Mouse (Mus musculus): ENCODE results near the gene Thada. TPM values are rescaled to one million over a fixed set of nuclear protein-coding genes. Genes with fewer than 3 reads are reported as not detected.

Gene Thada
- polyA plus RNA-seq, 1 experiment from 2014 or later, result 1.6 TPM

DNA sequence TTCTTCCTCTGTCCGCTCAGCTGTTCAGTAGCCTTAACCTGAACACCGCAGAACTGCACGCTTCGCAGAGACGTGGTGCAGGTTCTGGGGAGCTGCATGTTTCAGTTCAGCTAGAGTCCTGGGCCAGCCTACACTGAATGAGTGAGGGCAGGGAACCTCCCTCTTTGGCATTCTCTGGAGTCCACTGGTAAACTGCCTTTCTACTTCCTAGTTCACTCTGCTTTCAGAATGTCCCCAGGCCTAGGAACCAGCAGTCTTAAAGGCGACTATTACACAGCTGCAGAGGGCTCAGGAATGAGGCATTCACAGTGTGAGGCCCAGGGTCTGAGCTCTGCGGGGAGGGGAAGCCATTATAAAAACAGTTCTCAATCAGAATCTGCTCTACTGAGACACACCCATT is 262.7 kb downstream of the Thada start:
- ATAC-seq (ENCODE audit: low FRiP score, low TSS enrichment) (peak; percentile 64), DNase-seq (ENCODE audit: low spot score) (no peak)
- Histone ChIP-seq H3K4me1 (replicated peaks; ENCODE audit: control insufficient read depth, insufficient read depth) (0 out of 2 replicates have a peak, but pooled peaks cover 3% of the 10 kb centered on the region), H3K27ac (replicated peaks) (peak overlapping the region; percentile 65), H3K4me3 (ENCODE audit: low read depth, low read length) (no peak overlapping the region), H3K36me3 (ENCODE audit: control insufficient read depth, insufficient read depth, low read length) (no peaks in the 10 kb centered on the region), H3K4me2 (replicated peaks; ENCODE audit: low read depth) (no peak overlapping the region), H3K27me3 (ENCODE audit: control insufficient read depth, insufficient read depth, low read length) (no peaks in the 10 kb centered on the region), H3K9ac (ENCODE audit: low read length) (no peak overlapping the region; the same call in 1 of the 2 replicates), H3K9me3 (ENCODE audit: control insufficient read depth, low read length) (no peaks in the 10 kb centered on the region)
- whole genome bisulfite sequencing, result 61% methylated on average over 7 of the region's 7 CpGs
- TF ChIP-seq EP300 (optimal IDR thresholded peaks at IDR 0.05) (no peak), CTCF (IDR thresholded peaks at IDR 0.05; ENCODE audit: low read depth) (no peak)

DNA sequence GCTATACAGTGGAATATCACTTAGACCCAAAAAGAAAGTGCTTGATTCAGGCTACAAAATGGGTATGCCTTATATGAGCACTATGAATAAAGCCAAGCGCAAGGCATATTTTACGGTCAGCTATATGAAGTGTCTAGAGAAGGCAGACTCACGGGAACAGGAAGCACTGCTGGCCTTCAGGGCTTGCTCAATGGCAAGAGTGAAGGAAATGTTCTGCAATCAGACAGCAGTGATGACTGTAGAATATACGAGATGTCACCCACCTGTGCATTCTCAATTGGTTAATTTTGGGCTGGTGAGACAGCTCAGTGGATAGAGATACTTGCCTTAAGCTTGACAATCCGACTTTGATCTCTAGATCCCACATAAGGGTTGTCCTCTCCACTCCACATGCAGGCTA is 264.8 kb downstream of the Thada start:
- no peak for ATAC-seq (ENCODE audit: low FRiP score, low TSS enrichment)

DNA sequence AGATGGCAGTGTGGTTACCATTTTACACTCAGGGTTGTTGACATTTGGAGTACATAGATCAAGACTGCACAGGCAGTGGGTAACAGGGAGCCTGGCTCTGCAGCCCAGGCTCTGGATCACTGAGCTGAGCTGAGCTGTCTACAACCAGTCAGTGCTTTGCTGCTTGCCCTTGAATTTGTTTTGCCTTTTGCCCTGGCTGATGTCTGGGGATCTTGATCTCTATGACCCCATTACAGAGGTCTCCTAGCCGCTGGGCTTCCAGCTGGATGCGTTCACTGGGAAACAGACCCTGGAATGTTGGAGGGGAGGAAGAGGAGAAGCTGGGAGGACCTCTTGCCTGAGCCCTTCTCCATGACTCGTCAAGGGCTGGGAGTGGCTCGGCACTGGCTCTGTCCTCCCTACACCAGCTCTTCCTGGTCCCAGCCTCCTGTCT is 268.1 kb downstream of the Thada start:
- 0 out of 2 replicates have a peak, but pooled peaks have one; percentile 24 for ATAC-seq (ENCODE audit: low FRiP score, low TSS enrichment)
- WGBS, result 47% methylated on average over 4 of the region's 4 CpGs

More for the DNA sequence above, 264.8 kb downstream of the Thada start:
- H3K4me1 ChIP-seq (replicated peaks; ENCODE audit: control insufficient read depth, insufficient read depth), result 0 out of 2 replicates have a peak, but pooled peaks cover 3% of the 10 kb centered on the region
- 89% methylated on average over 5 of the region's 5 CpGs for WGBS
- no peaks in the 10 kb centered on the region for H3K36me3 ChIP-seq (ENCODE audit: control insufficient read depth, insufficient read depth, low read length)
- H3K9me3 ChIP-seq (ENCODE audit: control insufficient read depth, low read length), result no peaks in the 10 kb centered on the region
- H3K27ac ChIP-seq (replicated peaks), result no peak overlapping the region
- H3K9ac ChIP-seq (ENCODE audit: low read length), result no peak overlapping the region
- TF ChIP-seq CTCF (IDR thresholded peaks at IDR 0.05; ENCODE audit: low read depth) (no peak), EP300 (optimal IDR thresholded peaks at IDR 0.05) (no peak)
- H3K4me2 ChIP-seq (replicated peaks; ENCODE audit: low read depth), result no peak overlapping the region
- DNase-seq (ENCODE audit: low spot score), result no peak
- H3K4me3 ChIP-seq (ENCODE audit: low read depth, low read length), result no peak overlapping the region
- no peaks in the 10 kb centered on the region for H3K27me3 ChIP-seq (ENCODE audit: control insufficient read depth, insufficient read depth, low read length)

DNA sequence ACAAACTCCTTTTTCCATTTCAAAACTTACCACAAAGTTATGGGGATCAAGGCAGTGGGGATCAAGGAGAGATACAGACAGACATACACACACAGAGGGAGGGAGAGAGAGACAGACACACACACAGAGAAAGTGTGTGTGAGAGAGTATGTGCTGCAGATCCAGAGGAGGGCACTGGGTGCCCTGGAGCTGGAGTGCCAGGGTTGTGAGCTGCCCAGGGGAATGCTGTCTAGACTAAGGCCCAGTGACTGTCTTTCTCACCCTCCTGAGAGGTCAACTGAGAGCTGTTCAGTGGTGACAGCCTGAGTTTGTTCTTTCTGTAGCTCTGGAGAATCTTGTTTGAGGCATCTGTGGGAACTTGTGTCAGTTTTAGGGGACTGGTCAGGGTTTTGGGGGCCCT is 269.7 kb downstream of the Thada start:
- Histone ChIP-seq H3K4me3 (ENCODE audit: low read depth, low read length) (no peak overlapping the region), H3K4me2 (replicated peaks; ENCODE audit: low read depth) (no peak overlapping the region), H3K27me3 (ENCODE audit: control insufficient read depth, insufficient read depth, low read length) (no peaks in the 10 kb centered on the region), H3K4me1 (replicated peaks; ENCODE audit: control insufficient read depth, insufficient read depth) (no peaks in the 10 kb centered on the region), H3K9ac (ENCODE audit: low read length) (no peak overlapping the region), H3K27ac (replicated peaks) (0 out of 2 replicates have a peak overlapping the region, but pooled peaks have one; percentile 9), H3K9me3 (ENCODE audit: control insufficient read depth, low read length) (no peaks in the 10 kb centered on the region), H3K36me3 (ENCODE audit: control insufficient read depth, insufficient read depth, low read length) (peaks cover 6% of the 10 kb centered on the region; the same call in 1 of the 2 replicates)
- TF ChIP-seq EP300 (optimal IDR thresholded peaks at IDR 0.05) (no peak), CTCF (IDR thresholded peaks at IDR 0.05; ENCODE audit: low read depth) (no peak)
- DNase-seq (ENCODE audit: low spot score) (no peak), ATAC-seq (ENCODE audit: low FRiP score, low TSS enrichment) (no peak)

More for the DNA sequence above, 268.1 kb downstream of the Thada start:
- no peak overlapping the region for H3K4me3 ChIP-seq (ENCODE audit: low read depth, low read length)
- H3K27ac ChIP-seq (replicated peaks), result no peak overlapping the region
- no peak for DNase-seq (ENCODE audit: low spot score)
- peaks cover 3% of the 10 kb centered on the region; the same call in 1 of the 2 replicates for H3K36me3 ChIP-seq (ENCODE audit: control insufficient read depth, insufficient read depth, low read length)
- TF ChIP-seq EP300 (optimal IDR thresholded peaks at IDR 0.05) (no peak), CTCF (IDR thresholded peaks at IDR 0.05; ENCODE audit: low read depth) (peak; percentile 28)
- H3K27me3 ChIP-seq (ENCODE audit: control insufficient read depth, insufficient read depth, low read length), result no peaks in the 10 kb centered on the region
- no peak overlapping the region for H3K9ac ChIP-seq (ENCODE audit: low read length)
- no peaks in the 10 kb centered on the region for H3K9me3 ChIP-seq (ENCODE audit: control insufficient read depth, low read length)
- H3K4me2 ChIP-seq (replicated peaks; ENCODE audit: low read depth), result no peak overlapping the region
- no peaks in the 10 kb centered on the region for H3K4me1 ChIP-seq (replicated peaks; ENCODE audit: control insufficient read depth, insufficient read depth)

DNA sequence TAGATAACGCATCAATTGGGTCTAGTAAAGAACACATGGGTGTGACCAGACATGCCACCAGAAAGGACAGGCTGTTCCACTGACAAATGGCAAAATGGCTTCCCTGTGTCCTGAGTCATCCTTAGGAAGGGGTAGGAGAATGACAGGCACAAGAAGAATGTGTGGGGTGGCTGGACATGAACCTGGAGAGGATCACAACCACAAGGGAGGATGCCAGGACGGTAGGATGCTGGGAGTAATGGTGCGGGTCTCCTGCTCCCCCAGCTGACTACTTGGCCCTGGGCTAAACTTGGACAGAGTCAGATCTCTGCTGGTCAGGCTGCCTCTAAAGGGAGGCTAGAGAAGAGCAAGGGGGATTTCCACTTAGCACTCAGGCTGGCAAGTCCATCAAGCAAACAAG is 270.2 kb downstream of the Thada start:
- H3K36me3 ChIP-seq (ENCODE audit: control insufficient read depth, insufficient read depth, low read length), result peaks cover 6% of the 10 kb centered on the region; the same call in 1 of the 2 replicates
- H3K9ac ChIP-seq (ENCODE audit: low read length), result no peak overlapping the region
- no peaks in the 10 kb centered on the region for H3K27me3 ChIP-seq (ENCODE audit: control insufficient read depth, insufficient read depth, low read length)
- no peak for TF ChIP-seq CTCF (IDR thresholded peaks at IDR 0.05; ENCODE audit: low read depth)
- no peak for TF ChIP-seq EP300 (optimal IDR thresholded peaks at IDR 0.05)
- ATAC-seq (ENCODE audit: low FRiP score, low TSS enrichment), result no peak
- no peak overlapping the region for H3K4me3 ChIP-seq (ENCODE audit: low read depth, low read length)
- H3K27ac ChIP-seq (replicated peaks), result 0 out of 2 replicates have a peak overlapping the region, but pooled peaks have one; percentile 9
- no peaks in the 10 kb centered on the region for H3K9me3 ChIP-seq (ENCODE audit: control insufficient read depth, low read length)
- no peak overlapping the region for H3K4me2 ChIP-seq (replicated peaks; ENCODE audit: low read depth)
- no peak for DNase-seq (ENCODE audit: low spot score)
- H3K4me1 ChIP-seq (replicated peaks; ENCODE audit: control insufficient read depth, insufficient read depth), result no peaks in the 10 kb centered on the region
- 76% methylated on average over 3 of the region's 3 CpGs for WGBS

DNA sequence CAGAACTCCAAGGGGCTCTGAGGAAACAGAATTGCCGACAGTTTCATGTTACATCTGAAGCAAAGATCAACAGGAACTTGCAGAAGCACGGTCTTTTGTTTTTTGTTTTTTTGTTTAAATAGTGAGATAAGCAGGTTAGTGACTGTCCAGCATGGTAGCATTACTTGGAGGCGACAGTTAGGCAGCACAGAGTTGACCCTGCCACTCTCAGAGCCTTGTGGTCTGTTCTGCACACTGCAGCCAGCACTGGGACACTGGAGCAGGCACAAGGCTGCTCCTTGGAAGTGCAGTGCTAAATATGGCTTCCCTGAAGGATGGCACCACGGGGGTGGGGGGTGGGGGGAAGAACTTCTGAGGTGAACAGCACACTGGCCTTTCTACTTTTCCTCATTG is 271.0 kb downstream of the Thada start:
- Histone ChIP-seq H3K27me3 (ENCODE audit: control insufficient read depth, insufficient read depth, low read length) (no peaks in the 10 kb centered on the region), H3K4me3 (ENCODE audit: low read depth, low read length) (no peak overlapping the region), H3K4me2 (replicated peaks; ENCODE audit: low read depth) (no peak overlapping the region), H3K4me1 (replicated peaks; ENCODE audit: control insufficient read depth, insufficient read depth) (no peaks in the 10 kb centered on the region), H3K36me3 (ENCODE audit: control insufficient read depth, insufficient read depth, low read length) (peaks cover 6% of the 10 kb centered on the region; the same call in 1 of the 2 replicates), H3K27ac (replicated peaks) (no peak overlapping the region), H3K9me3 (ENCODE audit: control insufficient read depth, low read length) (no peaks in the 10 kb centered on the region), H3K9ac (ENCODE audit: low read length) (no peak overlapping the region)
- TF ChIP-seq EP300 (optimal IDR thresholded peaks at IDR 0.05) (no peak), CTCF (IDR thresholded peaks at IDR 0.05; ENCODE audit: low read depth) (no peak)
- WGBS, result 52% methylated on average over 4 of the region's 4 CpGs
- no peak for DNase-seq (ENCODE audit: low spot score)
- ATAC-seq (ENCODE audit: low FRiP score, low TSS enrichment), result no peak

Data from stomach, postnatal 0 days (tissue).